Mouse (Mus musculus): ENCODE measurements around the gene Rreb1. TPM values are rescaled to one million over a fixed set of nuclear protein-coding genes. Genes with fewer than 3 reads are reported as not detected.

The Rreb1 gene
- polyA plus RNA-seq, 1 experiment from 2014 or later = 13.5 TPM

- no peak overlapping the region for H3K4me3 ChIP-seq (ENCODE audit: low read length)
- H3K36me3 ChIP-seq (ENCODE audit: insufficient read depth, low read length) = no peaks in the 10 kb centered on the region
- H3K9ac ChIP-seq (replicated peaks; ENCODE audit: low read length) = no peak overlapping the region
- 74% methylated on average over 11 of the region's 11 CpGs for WGBS
- H3K4me2 ChIP-seq (replicated peaks; ENCODE audit: low read depth, low read length) = no peak overlapping the region
- no peaks in the 10 kb centered on the region for H3K27me3 ChIP-seq (ENCODE audit: insufficient read depth, low read length)
- peaks cover 47% of the 10 kb centered on the region for H3K4me1 ChIP-seq (ENCODE audit: insufficient read depth, low read length)
- no peak overlapping the region for H3K27ac ChIP-seq (ENCODE audit: low read length)
- no peak for ATAC-seq (ENCODE audit: low FRiP score, low TSS enrichment)
- no peaks in the 10 kb centered on the region for H3K9me3 ChIP-seq (ENCODE audit: low read length)
Observed at GRCm38 (mm10) chr13:37846507-37846906, 68.3 kb downstream of the Rreb1 start.

- Histone ChIP-seq H3K4me2 (replicated peaks; ENCODE audit: low read depth, low read length) (no peak overlapping the region), H3K27me3 (ENCODE audit: insufficient read depth, low read length) (no peaks in the 10 kb centered on the region), H3K4me3 (ENCODE audit: low read length) (no peak overlapping the region), H3K9me3 (ENCODE audit: low read length) (no peaks in the 10 kb centered on the region), H3K36me3 (ENCODE audit: insufficient read depth, low read length) (no peaks in the 10 kb centered on the region), H3K4me1 (ENCODE audit: insufficient read depth, low read length) (peaks cover 47% of the 10 kb centered on the region), H3K27ac (ENCODE audit: low read length) (no peak overlapping the region), H3K9ac (replicated peaks; ENCODE audit: low read length) (no peak overlapping the region)
- no peak for ATAC-seq (ENCODE audit: low FRiP score, low TSS enrichment)
- WGBS = 67% methylated on average over 9 of the region's 9 CpGs
Observed at GRCm38 (mm10) chr13:37846962-37847570, 68.9 kb downstream of the Rreb1 start.

- Histone ChIP-seq H3K27me3 (ENCODE audit: insufficient read depth, low read length) (no peaks in the 10 kb centered on the region), H3K4me2 (replicated peaks; ENCODE audit: low read depth, low read length) (no peak overlapping the region), H3K27ac (ENCODE audit: low read length) (no peak overlapping the region), H3K9me3 (ENCODE audit: low read length) (no peaks in the 10 kb centered on the region), H3K4me3 (ENCODE audit: low read length) (no peak overlapping the region), H3K9ac (replicated peaks; ENCODE audit: low read length) (no peak overlapping the region; the same call in 1 of the 2 replicates), H3K4me1 (ENCODE audit: insufficient read depth, low read length) (peaks cover 48% of the 10 kb centered on the region), H3K36me3 (ENCODE audit: insufficient read depth, low read length) (no peaks in the 10 kb centered on the region)
- WGBS = 60% methylated on average over 16 of the region's 17 CpGs
- no peak for ATAC-seq (ENCODE audit: low FRiP score, low TSS enrichment)
Observed at GRCm38 (mm10) chr13:37847601-37848358, 69.6 kb downstream of the Rreb1 start.

GRCm38 (mm10) chr13:37848438-37848837, 70.2 kb downstream of the Rreb1 start:
- no peak overlapping the region for H3K4me2 ChIP-seq (replicated peaks; ENCODE audit: low read depth, low read length)
- no peaks in the 10 kb centered on the region for H3K27me3 ChIP-seq (ENCODE audit: insufficient read depth, low read length)
- H3K4me1 ChIP-seq (ENCODE audit: insufficient read depth, low read length) = peaks cover 49% of the 10 kb centered on the region
- H3K9me3 ChIP-seq (ENCODE audit: low read length) = no peaks in the 10 kb centered on the region
- no peak overlapping the region for H3K27ac ChIP-seq (ENCODE audit: low read length)
- no peak for ATAC-seq (ENCODE audit: low FRiP score, low TSS enrichment)
- 88% methylated on average over 5 of the region's 5 CpGs for WGBS
- no peak overlapping the region for H3K9ac ChIP-seq (replicated peaks; ENCODE audit: low read length)
- no peaks in the 10 kb centered on the region for H3K36me3 ChIP-seq (ENCODE audit: insufficient read depth, low read length)
- no peak overlapping the region for H3K4me3 ChIP-seq (ENCODE audit: low read length)

GRCm38 (mm10) chr13:37851617-37852016, 73.4 kb downstream of the Rreb1 start:
- H3K4me1 ChIP-seq (ENCODE audit: insufficient read depth, low read length) = peaks cover 48% of the 10 kb centered on the region
- WGBS = 72% methylated on average over 5 of the region's 5 CpGs
- no peak overlapping the region for H3K4me2 ChIP-seq (replicated peaks; ENCODE audit: low read depth, low read length)
- H3K36me3 ChIP-seq (ENCODE audit: insufficient read depth, low read length) = no peaks in the 10 kb centered on the region
- H3K9me3 ChIP-seq (ENCODE audit: low read length) = no peaks in the 10 kb centered on the region
- H3K27ac ChIP-seq (ENCODE audit: low read length) = no peak overlapping the region
- no peaks in the 10 kb centered on the region for H3K27me3 ChIP-seq (ENCODE audit: insufficient read depth, low read length)
- H3K4me3 ChIP-seq (ENCODE audit: low read length) = no peak overlapping the region
- H3K9ac ChIP-seq (replicated peaks; ENCODE audit: low read length) = no peak overlapping the region
- no peak for ATAC-seq (ENCODE audit: low FRiP score, low TSS enrichment)

- WGBS = 78% methylated on average over 3 of the region's 3 CpGs
- no peak overlapping the region; the same call in 1 of the 2 replicates for H3K9ac ChIP-seq (replicated peaks; ENCODE audit: low read length)
- no peaks in the 10 kb centered on the region for H3K9me3 ChIP-seq (ENCODE audit: low read length)
- H3K27me3 ChIP-seq (ENCODE audit: insufficient read depth, low read length) = no peaks in the 10 kb centered on the region
- no peak overlapping the region for H3K4me3 ChIP-seq (ENCODE audit: low read length)
- peaks cover 44% of the 10 kb centered on the region for H3K4me1 ChIP-seq (ENCODE audit: insufficient read depth, low read length)
- no peak for ATAC-seq (ENCODE audit: low FRiP score, low TSS enrichment)
- no peaks in the 10 kb centered on the region for H3K36me3 ChIP-seq (ENCODE audit: insufficient read depth, low read length)
- no peak overlapping the region for H3K4me2 ChIP-seq (replicated peaks; ENCODE audit: low read depth, low read length)
- peak overlapping the region; percentile 53; the same call in 1 of the 2 replicates for H3K27ac ChIP-seq (ENCODE audit: low read length)
Observed at GRCm38 (mm10) chr13:37852850-37853249, 74.7 kb downstream of the Rreb1 start.

GRCm38 (mm10) chr13:37853441-37853840, 75.2 kb downstream of the Rreb1 start:
- Histone ChIP-seq H3K27ac (ENCODE audit: low read length) (peak overlapping the region; percentile 79), H3K4me2 (replicated peaks; ENCODE audit: low read depth, low read length) (no peak overlapping the region), H3K4me1 (ENCODE audit: insufficient read depth, low read length) (peaks cover 49% of the 10 kb centered on the region), H3K9me3 (ENCODE audit: low read length) (no peaks in the 10 kb centered on the region), H3K27me3 (ENCODE audit: insufficient read depth, low read length) (no peaks in the 10 kb centered on the region), H3K9ac (replicated peaks; ENCODE audit: low read length) (no peak overlapping the region), H3K4me3 (ENCODE audit: low read length) (no peak overlapping the region), H3K36me3 (ENCODE audit: insufficient read depth, low read length) (no peaks in the 10 kb centered on the region)
- ATAC-seq (ENCODE audit: low FRiP score, low TSS enrichment) = no peak
- WGBS = 44% methylated on average over 4 of the region's 4 CpGs

- peak overlapping the region; percentile 51 for H3K4me2 ChIP-seq (replicated peaks; ENCODE audit: low read depth, low read length)
- H3K27me3 ChIP-seq (ENCODE audit: insufficient read depth, low read length) = no peaks in the 10 kb centered on the region
- peak overlapping the region; percentile 32 for H3K4me3 ChIP-seq (ENCODE audit: low read length)
- peaks cover 53% of the 10 kb centered on the region for H3K4me1 ChIP-seq (ENCODE audit: insufficient read depth, low read length)
- H3K9me3 ChIP-seq (ENCODE audit: low read length) = no peaks in the 10 kb centered on the region
- H3K9ac ChIP-seq (replicated peaks; ENCODE audit: low read length) = peak overlapping the region; percentile 43
- H3K27ac ChIP-seq (ENCODE audit: low read length) = peak overlapping the region; percentile 87
- WGBS = under 1% methylated on average over 14 of the region's 14 CpGs
- ATAC-seq (ENCODE audit: low FRiP score, low TSS enrichment) = peak; percentile 86
- H3K36me3 ChIP-seq (ENCODE audit: insufficient read depth, low read length) = no peaks in the 10 kb centered on the region
Observed at GRCm38 (mm10) chr13:37854031-37854431, 75.8 kb downstream of the Rreb1 start.

GRCm38 (mm10) chr13:37854455-37855220, 76.4 kb downstream of the Rreb1 start:
- Histone ChIP-seq H3K4me1 (ENCODE audit: insufficient read depth, low read length) (peaks cover 56% of the 10 kb centered on the region), H3K36me3 (ENCODE audit: insufficient read depth, low read length) (no peaks in the 10 kb centered on the region), H3K4me3 (ENCODE audit: low read length) (peak overlapping the region; percentile 32), H3K4me2 (replicated peaks; ENCODE audit: low read depth, low read length) (peak overlapping the region; percentile 51), H3K9ac (replicated peaks; ENCODE audit: low read length) (peak overlapping the region; percentile 43), H3K27me3 (ENCODE audit: insufficient read depth, low read length) (no peaks in the 10 kb centered on the region), H3K9me3 (ENCODE audit: low read length) (no peaks in the 10 kb centered on the region), H3K27ac (ENCODE audit: low read length) (peak overlapping the region; percentile 87)
- 19% methylated on average over 14 of the region's 14 CpGs for WGBS
- ATAC-seq (ENCODE audit: low FRiP score, low TSS enrichment) = no peak

Data from kidney, embryonic 16.5 days (tissue).